Mouse (Mus musculus): Measurements from ENCODE around the gene Ccdc92b.

Gene Ccdc92b

DNA sequence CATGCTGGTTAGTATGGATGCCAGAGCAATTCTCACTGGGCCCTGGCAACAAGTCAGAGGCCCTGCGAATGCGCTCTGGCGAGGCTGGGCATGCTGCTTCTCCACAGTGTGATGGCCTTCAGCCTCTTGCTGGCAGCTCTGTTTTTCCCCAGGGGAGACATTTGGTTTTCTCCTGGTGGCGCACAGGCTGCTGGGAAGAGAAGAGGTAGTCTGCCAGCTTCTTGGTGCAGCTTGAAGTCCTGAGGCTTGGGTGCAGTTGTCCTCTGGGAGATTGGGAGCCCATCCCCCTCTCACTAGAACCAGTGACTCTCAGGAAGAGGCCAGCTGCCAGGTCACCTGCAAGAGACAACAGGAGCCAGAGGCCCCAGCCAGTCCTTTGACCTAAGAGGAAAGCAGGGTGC, 33.4 kb downstream of the Ccdc92b start:
- DNase-seq (ENCODE audit: low spot score in 2 of 2), result no peak

DNA sequence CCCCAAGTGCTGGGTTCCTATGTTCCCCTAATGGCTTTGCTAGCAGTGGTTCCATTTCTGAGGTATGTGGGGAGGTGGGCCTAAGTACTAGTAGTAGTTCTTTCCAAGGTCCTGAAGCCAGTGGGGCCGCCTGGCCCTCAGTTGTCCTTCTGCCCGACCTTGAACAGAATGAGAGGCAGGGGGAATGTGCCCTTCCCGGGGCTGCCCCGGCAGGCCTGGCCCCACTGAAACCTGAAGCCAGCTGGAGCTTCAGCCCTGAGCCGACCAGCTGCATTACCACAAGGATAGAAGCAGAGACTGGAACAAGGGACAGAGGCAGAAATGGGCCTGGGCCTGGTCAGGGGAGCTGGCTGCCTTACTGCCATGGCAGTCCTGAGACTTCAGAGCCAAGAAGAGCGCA, 34.0 kb downstream of the Ccdc92b start:
- DNase-seq (ENCODE audit: low spot score in 2 of 2), result no peak

DNA sequence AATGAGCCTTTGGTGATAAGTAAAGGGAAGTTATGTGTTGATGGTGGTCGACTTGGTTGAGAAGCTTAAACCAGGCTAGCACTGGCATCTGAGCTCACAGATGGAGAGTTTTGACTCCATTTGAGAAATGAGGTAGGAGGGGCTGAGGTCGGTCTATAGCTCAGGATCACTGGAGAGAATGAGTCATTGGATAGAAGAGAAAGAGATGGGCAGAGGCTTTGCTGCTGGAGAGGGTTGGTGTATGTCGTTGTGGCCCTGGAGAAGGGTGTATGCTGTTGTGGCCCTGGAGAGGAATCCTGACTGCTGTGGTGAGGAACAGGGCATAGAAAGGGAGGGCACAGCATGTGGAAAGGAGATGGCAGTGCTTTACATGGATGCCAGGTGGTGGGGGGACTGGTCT, 36.5 kb downstream of the Ccdc92b start:
- no peak for DNase-seq (ENCODE audit: low spot score in 2 of 2)

DNA sequence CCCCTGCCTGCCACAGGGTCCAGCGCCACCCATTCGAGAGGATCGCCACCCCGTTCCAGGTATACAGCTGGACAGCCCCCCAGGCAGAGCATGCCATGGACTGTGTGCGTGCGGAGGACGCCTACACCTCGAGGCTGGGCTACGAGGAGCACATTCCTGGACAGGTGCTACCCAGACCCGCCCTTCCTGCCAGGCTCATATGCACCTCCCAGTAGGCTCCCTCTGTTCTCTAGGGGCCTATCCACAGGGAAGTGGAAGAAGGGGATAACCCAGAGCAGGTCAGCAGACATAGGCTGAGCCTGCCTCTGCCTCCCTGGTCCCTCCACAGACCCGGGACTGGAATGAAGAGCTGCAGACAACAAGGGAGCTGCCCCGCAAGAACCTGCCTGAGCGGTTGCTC, 40.9 kb downstream of the Ccdc92b start:
- no peak for DNase-seq (ENCODE audit: low spot score in 2 of 2)

DNA sequence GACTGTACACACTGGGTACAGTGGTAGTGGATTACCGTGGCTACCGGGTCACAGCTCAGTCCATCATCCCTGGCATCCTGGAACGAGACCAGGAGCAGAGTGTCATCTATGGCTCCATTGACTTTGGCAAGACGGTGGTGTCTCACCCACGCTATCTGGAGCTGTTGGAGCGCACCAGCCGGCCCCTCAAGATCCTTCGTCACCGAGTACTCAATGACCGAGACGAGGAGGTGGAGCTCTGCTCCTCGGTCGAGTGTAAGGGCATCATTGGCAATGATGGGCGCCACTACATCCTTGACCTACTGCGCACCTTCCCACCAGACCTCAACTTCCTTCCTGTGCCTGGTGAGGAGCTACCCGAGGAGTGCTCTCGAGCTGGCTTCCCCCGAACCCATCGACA, 42.2 kb downstream of the Ccdc92b start:
- no peak for DNase-seq (ENCODE audit: low spot score in 2 of 2)

DNA sequence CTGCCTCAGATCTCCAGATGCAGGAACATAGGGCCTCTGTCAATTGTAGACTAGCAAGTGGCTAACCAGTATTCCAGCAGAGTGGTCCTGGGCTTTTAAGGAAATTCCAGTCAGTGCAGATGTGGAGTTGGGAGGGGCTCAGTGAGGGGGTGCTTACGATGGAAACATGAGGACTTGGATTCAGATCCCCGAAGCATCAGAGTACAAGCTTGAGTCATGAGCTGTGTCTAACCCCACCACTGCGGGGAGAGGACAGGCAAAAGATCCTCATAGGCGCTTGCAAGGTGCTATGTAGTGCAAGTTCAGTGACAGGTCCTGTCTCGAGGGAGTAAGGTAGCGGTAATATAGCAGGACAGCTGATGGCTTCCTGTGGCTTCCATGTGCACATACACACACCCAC, 42.8 kb downstream of the Ccdc92b start:
- no peak for DNase-seq (ENCODE audit: low spot score in 2 of 2)

DNA sequence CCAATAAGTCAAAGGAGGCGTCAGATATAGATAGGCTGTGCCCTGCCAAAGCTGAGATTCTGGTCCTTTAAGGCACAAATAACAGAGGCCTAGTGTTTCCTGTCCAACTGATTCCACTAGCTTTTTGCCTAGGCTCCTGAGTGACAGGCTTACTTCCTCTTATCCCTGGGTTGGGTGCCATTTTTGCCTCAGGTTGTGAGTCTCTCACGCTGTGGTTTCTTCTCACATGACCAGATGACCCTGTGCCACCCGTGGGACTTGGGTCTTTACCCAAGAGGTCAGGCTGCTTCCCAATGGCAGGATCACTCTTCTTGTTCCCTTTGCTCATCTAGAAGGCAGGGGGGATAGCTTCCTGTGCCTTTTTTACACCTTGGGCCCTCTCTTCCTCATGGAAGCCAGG, 44.9 kb downstream of the Ccdc92b start:
- DNase-seq (ENCODE audit: low spot score in 2 of 2), result no peak

DNA sequence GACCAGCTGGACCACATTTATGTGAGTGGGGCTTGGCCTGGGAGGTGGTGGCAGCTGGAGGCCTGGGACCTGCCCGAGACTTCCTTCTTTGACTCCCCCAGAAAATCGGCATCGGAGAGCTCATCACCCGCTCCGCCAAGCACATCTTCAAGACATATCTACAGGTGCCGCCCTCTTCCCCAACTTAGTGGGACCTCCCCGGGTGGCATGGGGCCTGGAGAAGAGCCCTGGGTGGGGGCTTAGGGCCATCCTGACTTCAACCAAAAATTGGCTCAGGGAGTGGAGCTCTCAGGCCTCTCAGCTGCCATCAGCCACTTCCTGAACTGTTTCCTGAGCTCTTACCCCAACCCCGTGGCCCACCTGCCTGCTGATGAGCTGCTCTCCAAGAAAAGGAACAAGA, 45.5 kb downstream of the Ccdc92b start:
- DNase-seq (ENCODE audit: low spot score in 2 of 2), result no peak

DNA sequence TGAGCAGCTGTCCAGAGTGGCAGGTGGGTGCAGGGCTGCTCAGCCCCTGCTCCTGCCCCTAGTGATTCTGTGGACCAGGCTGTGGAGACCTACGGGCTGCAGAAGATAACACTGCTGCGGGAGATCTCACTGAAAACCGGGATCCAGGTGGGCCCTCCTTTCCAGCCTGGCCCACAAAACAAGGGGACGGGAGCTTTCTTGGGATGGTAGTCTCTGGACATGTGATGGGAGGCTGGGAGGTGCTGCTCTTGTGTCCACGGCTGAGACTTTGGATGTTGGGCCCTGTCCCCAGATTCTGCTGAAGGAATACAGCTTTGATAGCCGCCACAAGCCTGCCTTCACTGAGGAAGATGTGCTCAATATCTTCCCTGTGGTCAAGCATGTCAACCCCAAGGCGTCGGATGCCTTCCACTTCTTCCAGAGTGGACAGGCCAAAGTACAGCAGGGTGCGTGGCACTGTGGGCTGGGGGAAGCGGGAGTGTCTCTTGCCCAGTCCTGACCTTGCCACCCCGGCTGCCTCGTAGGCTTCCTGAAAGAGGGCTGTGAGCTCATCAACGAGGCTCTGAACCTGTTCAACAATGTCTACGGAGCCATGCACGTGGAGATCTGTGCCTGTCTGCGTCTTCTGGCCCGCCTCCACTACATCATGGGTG, 46.4 kb downstream of the Ccdc92b start:
- DNase-seq (ENCODE audit: low spot score in 2 of 2), result no peak

DNA sequence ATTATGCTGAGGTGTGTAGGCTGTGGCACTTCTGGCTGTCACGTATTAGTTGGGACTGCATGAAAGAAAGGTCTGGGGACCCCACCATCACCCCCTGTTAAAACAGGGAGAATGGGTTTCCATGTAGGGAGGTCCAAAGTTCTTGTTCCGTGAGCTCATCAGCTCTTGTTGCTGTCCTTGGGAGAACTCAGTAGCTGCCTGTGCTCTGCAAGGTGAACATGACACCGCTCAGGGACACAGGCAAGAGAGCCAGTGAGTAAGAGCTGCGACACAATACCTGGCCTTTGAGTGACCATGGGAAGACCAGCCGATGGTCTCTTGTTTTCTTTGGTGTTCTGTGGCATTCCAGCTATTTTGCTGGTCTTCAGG, 46.9 kb downstream of the Ccdc92b start:
- no peak for DNase-seq (ENCODE audit: low spot score in 2 of 2)

DNA sequence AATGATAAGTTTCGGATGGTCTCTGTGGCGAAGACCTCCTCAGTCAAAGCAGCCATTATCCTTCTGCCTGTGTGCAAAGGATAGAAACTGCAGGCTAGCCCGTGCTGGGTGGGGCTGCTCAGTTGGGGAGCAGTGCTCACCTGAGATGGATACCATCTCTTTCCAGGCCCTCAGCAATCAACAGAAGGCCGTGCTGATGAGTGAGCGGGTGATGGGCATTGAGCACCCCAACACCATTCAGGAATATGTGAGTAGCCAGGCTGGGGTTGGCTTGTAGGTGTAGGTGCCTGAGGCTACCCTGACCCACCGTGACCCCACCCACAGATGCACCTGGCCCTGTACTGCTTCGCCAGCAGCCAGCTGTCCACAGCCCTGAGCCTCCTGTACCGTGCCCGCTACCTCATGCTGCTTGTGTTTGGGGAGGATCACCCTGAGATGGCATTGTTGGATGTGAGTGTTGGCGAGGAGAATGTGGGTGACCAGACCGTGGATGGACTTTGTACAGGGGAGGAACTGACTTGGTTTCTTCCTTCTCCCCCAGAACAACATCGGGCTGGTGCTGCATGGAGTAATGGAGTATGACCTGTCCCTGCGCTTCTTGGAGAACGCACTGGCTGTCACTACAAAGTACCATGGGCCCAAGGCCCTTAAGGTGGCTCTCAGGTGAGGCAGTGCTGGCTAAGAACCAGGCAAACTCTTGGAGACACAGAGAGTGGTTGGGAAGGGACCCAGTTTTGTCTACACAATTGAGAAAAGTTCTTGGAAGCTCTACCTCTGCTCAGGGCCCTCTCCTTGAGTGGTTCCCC, 47.6 kb downstream of the Ccdc92b start:
- no peak for DNase-seq (ENCODE audit: low spot score in 2 of 2)

DNA sequence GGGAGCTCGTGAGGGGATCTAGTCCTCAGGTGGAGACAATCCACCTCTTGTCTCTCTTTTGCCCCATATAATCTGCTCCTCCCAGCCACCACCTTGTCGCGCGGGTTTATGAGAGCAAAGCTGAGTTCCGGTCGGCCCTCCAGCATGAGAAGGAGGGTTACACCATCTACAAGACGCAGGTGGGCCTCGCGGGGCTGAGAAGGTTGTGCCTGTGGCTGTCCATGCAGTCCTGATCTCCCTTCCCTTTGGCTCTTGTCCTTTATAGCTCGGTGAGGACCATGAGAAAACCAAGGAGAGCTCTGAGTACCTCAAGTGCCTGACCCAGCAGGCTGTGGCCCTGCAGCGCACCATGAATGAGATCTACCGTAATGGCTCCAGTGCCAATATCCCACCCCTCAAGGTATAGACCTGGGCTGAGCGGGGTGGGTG, 48.2 kb downstream of the Ccdc92b start:
- no peak for DNase-seq (ENCODE audit: low spot score in 2 of 2)

DNA sequence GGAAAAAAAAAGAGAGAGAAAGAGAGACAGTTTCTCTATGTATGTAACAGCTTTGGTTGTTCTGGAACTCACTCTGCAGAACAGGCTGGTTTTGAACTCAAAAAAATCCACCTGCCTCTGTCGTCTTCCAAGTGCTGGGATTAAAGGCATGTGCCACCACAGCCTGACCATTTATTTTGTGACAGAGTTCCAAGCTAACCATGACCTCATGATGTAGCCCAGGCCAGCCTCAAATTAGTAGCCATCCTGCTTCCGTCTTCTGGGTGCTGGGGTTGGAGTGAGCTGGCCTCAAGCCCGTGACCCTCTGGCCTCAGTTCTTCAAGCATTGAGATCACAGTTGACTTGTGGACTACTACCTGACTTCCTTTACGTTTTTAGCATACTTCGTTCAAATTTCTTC, 49.1 kb downstream of the Ccdc92b start:
- DNase-seq (ENCODE audit: low spot score in 2 of 2), result no peak

DNA sequence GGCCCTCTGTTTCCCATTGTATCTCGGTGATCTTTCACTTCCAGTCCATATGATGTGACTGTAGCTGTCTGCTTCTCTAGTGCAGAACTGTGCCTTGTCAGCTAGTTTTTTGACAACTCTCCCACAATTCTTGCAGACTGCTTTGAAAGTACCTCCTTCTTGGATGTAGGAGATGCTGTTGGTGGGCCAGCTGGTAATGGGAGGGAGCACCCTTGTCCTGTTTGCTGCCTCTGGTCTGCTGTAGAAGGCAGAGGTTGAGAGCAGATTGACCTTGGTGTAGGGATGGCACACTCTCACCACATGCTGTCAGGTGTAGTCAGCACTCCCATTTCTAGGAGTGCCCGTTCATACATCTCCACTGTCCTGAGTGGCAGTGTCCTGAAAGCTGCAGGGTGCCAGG, 49.6 kb downstream of the Ccdc92b start:
- DNase-seq (ENCODE audit: low spot score in 2 of 2), result no peak

DNA sequence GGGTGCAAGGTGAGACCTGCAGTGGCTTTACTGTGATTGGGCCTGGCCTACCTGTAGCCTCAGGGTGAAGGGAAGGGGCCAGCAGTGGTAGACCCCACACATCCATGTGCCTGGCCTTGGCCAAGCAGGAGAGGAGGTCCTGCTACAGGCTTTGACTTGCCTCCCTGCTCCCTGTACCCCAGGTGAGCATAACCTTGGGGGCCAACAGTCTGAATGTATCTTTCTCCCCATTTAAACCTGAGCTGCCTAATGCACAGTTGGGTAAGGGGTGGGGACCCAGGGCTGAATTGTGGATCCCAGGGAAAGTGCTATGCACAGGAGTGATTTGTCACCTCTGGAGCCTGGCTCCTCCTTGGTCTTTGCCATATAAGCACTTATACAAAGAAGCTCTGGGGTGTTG, 50.7 kb downstream of the Ccdc92b start:
- DNase-seq (ENCODE audit: low spot score in 2 of 2), result no peak

DNA sequence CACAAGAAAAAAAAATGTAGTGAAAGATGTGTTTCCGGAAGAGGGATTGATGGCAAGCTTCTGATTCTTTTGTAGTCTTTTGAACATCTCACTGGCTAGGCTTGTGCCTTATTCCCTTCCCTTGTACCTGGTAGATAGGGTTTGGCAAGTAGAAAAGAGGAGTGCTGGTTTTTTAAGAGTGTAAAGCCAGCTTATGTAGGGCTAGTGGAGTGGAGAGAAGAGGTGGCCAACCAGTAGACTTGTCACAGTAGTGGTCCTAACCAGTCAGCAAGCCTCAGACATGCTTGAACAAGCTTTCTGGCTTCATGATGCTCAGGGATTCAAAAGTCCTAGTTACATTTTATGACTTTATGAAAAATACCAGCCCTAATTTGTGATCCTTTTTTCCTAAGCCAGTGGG, 51.6 kb downstream of the Ccdc92b start:
- no peak for DNase-seq (ENCODE audit: low spot score in 2 of 2)

DNA sequence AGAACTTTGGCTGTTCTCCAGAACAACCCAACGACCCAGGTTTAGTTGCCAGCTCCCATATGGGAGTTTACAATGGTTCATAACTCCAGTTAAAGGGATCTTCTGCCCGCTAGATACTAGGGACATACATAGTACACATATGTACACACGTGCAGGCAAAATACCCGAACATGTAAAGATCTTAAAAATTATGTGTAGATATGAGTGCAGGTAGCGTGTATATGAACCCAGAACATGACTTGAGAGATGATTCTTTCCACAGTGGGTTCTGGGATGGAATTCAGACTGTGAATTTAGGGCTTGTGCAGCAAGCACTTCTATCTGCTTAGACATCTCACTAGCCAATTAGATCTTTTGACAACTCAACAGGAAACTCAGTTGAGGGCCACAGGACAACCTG, 52.4 kb downstream of the Ccdc92b start:
- DNase-seq (ENCODE audit: low spot score in 2 of 2), result no peak

DNA sequence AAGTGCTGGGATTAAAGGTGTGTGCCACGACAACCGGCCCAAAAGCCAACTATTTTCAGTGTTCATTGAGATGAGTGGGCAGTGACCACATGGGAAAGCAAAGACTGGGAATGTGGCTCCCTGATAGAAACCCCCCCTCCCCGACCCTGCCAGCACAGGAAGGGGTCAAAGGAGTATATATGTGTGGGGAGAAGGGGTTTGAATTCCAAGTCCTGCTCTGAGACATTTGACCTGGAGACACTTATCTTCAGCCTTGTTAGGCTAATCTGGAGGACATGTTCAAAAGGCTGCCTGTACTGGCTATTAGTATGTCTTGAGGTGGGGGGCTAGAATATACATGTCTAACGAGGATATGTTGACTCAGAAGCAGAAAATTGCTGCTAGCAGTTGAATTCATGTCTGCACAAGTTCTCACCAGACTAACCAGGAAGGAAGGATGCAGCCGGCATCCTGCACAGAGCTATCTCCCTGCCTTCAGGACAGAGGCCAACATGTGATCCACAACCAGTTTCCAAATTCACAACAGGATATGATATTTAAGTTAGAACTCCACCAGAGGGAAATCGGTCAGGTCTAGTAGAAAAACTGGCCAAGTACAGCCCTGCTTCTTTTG, 53.6 kb downstream of the Ccdc92b start:
- DNase-seq (ENCODE audit: low spot score in 2 of 2), result no peak

DNA sequence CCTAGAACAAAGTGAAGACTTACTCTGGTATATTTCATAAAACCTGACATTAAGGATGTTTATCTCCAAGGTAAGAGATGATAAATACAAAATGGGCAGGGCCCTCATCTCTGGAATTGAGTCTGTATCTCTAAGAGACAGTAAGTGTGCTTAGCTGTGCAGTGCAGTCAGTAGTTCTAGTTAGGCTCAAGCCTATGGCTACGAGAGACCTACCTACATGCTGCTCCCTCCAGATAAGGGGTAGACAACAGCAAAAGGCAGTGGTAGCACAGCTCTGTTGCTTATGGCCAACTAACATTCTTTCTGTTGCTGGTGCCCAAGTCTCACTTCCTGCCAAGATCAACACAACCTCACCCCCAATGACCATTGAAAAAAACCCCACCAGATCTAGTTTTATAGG, 54.2 kb downstream of the Ccdc92b start:
- DNase-seq (ENCODE audit: low spot score in 2 of 2), result no peak

DNA sequence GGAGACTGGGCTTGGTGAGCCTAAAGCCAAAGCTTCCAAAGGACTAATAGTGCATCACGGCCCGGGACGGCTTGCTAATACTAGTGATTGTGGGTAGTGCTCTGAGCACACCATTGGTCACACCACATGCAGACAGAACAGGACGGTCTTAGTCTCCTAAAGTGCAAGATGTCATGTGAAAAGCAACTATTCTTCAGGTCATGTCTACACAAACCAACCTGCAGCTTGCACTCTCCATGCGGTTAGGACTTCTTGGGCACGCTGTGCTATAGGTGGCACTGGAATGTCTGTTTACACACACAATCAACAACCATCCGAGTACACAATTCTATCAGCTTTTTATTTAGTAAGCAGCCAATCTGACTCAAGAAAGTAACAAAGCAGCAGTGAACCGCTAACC, 55.3 kb downstream of the Ccdc92b start:
- DNase-seq (ENCODE audit: low spot score in 2 of 2), result no peak

DNA sequence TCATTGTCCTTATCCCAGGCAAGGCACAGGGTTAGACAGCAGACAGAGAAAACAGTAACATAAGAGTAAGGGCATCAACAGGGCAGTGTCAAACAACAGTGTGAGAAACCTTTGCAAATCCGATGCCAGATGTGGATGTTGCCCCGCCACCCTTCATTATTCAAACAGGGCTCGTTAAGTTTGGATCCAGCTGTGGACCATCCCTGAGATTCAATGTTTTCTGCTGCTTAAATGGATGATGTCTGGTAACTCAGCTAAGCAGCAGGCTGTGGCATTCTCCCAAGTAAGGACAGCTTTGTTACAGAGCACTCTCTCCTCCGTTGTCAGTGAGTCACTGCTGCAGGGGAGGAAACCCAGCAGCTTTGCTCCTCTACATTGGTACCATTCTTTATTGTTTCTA, 55.8 kb downstream of the Ccdc92b start:
- peak; percentile 46 to 64 for DNase-seq (ENCODE audit: low spot score in 2 of 2)
